Mouse (Mus musculus): ENCODE results near the gene Ubr1. TPM values are rescaled to one million over a fixed set of nuclear protein-coding genes. Genes with fewer than 3 reads are reported as not detected.
"Not testable (repeated sequence)": the region's sequence is repeated elsewhere in the genome, so short reads cannot be mapped to it uniquely, and the experiment has no call there.

The Ubr1 gene
- polyA plus RNA-seq, 1 experiment from 2014 or later, result 25.1 TPM

GRCm38 (mm10) chr2:121006986-121007385 is 36.5 kb upstream of the Ubr1 start:
- WGBS, result 93% methylated on average over 1 of the region's 1 CpGs
- DNase-seq (ENCODE audit: low spot score) (no peak), ATAC-seq (replicated peaks; ENCODE audit: low FRiP score) (no peak)
- Histone ChIP-seq H3K9me3 (ENCODE audit: control insufficient read depth, low read length) (no peaks in the 10 kb centered on the region), H3K27me3 (ENCODE audit: control insufficient read depth, insufficient read depth, low read length) (no peaks in the 10 kb centered on the region), H3K4me3 (ENCODE audit: low read depth, low read length) (no peak overlapping the region), H3K4me2 (ENCODE audit: low read depth, low read length, severe bottlenecking) (no peak overlapping the region), H3K9ac (ENCODE audit: low read length) (no peak overlapping the region), H3K27ac (ENCODE audit: low read depth, low read length) (no peak overlapping the region), H3K36me3 (ENCODE audit: control insufficient read depth, insufficient read depth, low read length) (no peaks in the 10 kb centered on the region), H3K4me1 (replicated peaks; ENCODE audit: control insufficient read depth, insufficient read depth, low read length) (peaks cover 2% of the 10 kb centered on the region; the same call in 1 of the 2 replicates)

GRCm38 (mm10) chr2:121004018-121004811 is 33.7 kb upstream of the Ubr1 start:
- Histone ChIP-seq H3K4me3 (ENCODE audit: low read depth, low read length) (no peak overlapping the region), H3K4me1 (replicated peaks; ENCODE audit: control insufficient read depth, insufficient read depth, low read length) (peaks cover 2% of the 10 kb centered on the region; the same call in 1 of the 2 replicates), H3K27me3 (ENCODE audit: control insufficient read depth, insufficient read depth, low read length) (no peaks in the 10 kb centered on the region), H3K4me2 (ENCODE audit: low read depth, low read length, severe bottlenecking) (no peak overlapping the region), H3K27ac (ENCODE audit: low read depth, low read length) (no peak overlapping the region), H3K9ac (ENCODE audit: low read length) (no peak overlapping the region), H3K9me3 (ENCODE audit: control insufficient read depth, low read length) (no peaks in the 10 kb centered on the region), H3K36me3 (ENCODE audit: control insufficient read depth, insufficient read depth, low read length) (no peaks in the 10 kb centered on the region)
- WGBS, result 84% methylated on average over 7 of the region's 7 CpGs
- ATAC-seq (replicated peaks; ENCODE audit: low FRiP score) (no peak), DNase-seq (ENCODE audit: low spot score) (no peak)

GRCm38 (mm10) chr2:121003586-121003985 is 33.1 kb upstream of the Ubr1 start:
- no peaks in the 10 kb centered on the region for H3K27me3 ChIP-seq (ENCODE audit: control insufficient read depth, insufficient read depth, low read length)
- ATAC-seq (replicated peaks; ENCODE audit: low FRiP score) (no peak), DNase-seq (ENCODE audit: low spot score) (no peak)
- H3K9me3 ChIP-seq (ENCODE audit: control insufficient read depth, low read length), result no peaks in the 10 kb centered on the region
- no peak overlapping the region for H3K4me2 ChIP-seq (ENCODE audit: low read depth, low read length, severe bottlenecking)
- no peak overlapping the region for H3K27ac ChIP-seq (ENCODE audit: low read depth, low read length)
- no peak overlapping the region for H3K4me3 ChIP-seq (ENCODE audit: low read depth, low read length)
- no peaks in the 10 kb centered on the region for H3K4me1 ChIP-seq (replicated peaks; ENCODE audit: control insufficient read depth, insufficient read depth, low read length)
- no peaks in the 10 kb centered on the region for H3K36me3 ChIP-seq (ENCODE audit: control insufficient read depth, insufficient read depth, low read length)
- 75% methylated on average over 2 of the region's 2 CpGs for WGBS
- no peak overlapping the region for H3K9ac ChIP-seq (ENCODE audit: low read length)

GRCm38 (mm10) chr2:120998863-120999262 is 28.3 kb upstream of the Ubr1 start:
- WGBS, result 92% methylated on average over 8 of the region's 8 CpGs

GRCm38 (mm10) chr2:120996607-120997006 is 26.1 kb upstream of the Ubr1 start:
- H3K9ac ChIP-seq (ENCODE audit: low read length); H3K4me2 ChIP-seq (ENCODE audit: low read depth, low read length, severe bottlenecking); ATAC-seq (replicated peaks; ENCODE audit: low FRiP score); H3K9me3 ChIP-seq (ENCODE audit: control insufficient read depth, low read length); H3K36me3 ChIP-seq (ENCODE audit: control insufficient read depth, insufficient read depth, low read length); H3K4me3 ChIP-seq (ENCODE audit: low read depth, low read length); DNase-seq (ENCODE audit: low spot score); H3K27ac ChIP-seq (ENCODE audit: low read depth, low read length); H3K27me3 ChIP-seq (ENCODE audit: control insufficient read depth, insufficient read depth, low read length); H3K4me1 ChIP-seq (replicated peaks; ENCODE audit: control insufficient read depth, insufficient read depth, low read length): not testable (repeated sequence)
- whole genome bisulfite sequencing, result 64% methylated on average over 1 of the region's 1 CpGs

More at GRCm38 (mm10) chr2:120998863-120999262, 28.3 kb upstream of the Ubr1 start:
- ATAC-seq (replicated peaks; ENCODE audit: low FRiP score), result no peak
- Histone ChIP-seq H3K27ac (ENCODE audit: low read depth, low read length) (no peak overlapping the region), H3K36me3 (ENCODE audit: control insufficient read depth, insufficient read depth, low read length) (no peaks in the 10 kb centered on the region), H3K4me1 (replicated peaks; ENCODE audit: control insufficient read depth, insufficient read depth, low read length) (no peaks in the 10 kb centered on the region), H3K9ac (ENCODE audit: low read length) (no peak overlapping the region), H3K27me3 (ENCODE audit: control insufficient read depth, insufficient read depth, low read length) (no peaks in the 10 kb centered on the region), H3K4me3 (ENCODE audit: low read depth, low read length) (no peak overlapping the region), H3K9me3 (ENCODE audit: control insufficient read depth, low read length) (no peaks in the 10 kb centered on the region), H3K4me2 (ENCODE audit: low read depth, low read length, severe bottlenecking) (no peak overlapping the region)
- no peak for DNase-seq (ENCODE audit: low spot score)

GRCm38 (mm10) chr2:120991196-120991595 is 20.7 kb upstream of the Ubr1 start:
- WGBS, result 75% methylated on average over 4 of the region's 4 CpGs
- no peak for DNase-seq (ENCODE audit: low spot score)

GRCm38 (mm10) chr2:120985241-120985640 is 14.7 kb upstream of the Ubr1 start:
- Histone ChIP-seq H3K4me2 (ENCODE audit: low read depth, low read length, severe bottlenecking) (no peak overlapping the region), H3K27me3 (ENCODE audit: control insufficient read depth, insufficient read depth, low read length) (no peaks in the 10 kb centered on the region), H3K9ac (ENCODE audit: low read length) (no peak overlapping the region), H3K4me3 (ENCODE audit: low read depth, low read length) (no peak overlapping the region), H3K36me3 (ENCODE audit: control insufficient read depth, insufficient read depth, low read length) (no peaks in the 10 kb centered on the region), H3K27ac (ENCODE audit: low read depth, low read length) (no peak overlapping the region), H3K4me1 (replicated peaks; ENCODE audit: control insufficient read depth, insufficient read depth, low read length) (no peaks in the 10 kb centered on the region), H3K9me3 (ENCODE audit: control insufficient read depth, low read length) (no peaks in the 10 kb centered on the region)
- WGBS, result 97% methylated on average over 1 of the region's 1 CpGs
- DNase-seq (ENCODE audit: low spot score) (no peak), ATAC-seq (replicated peaks; ENCODE audit: low FRiP score) (no peak)

More at GRCm38 (mm10) chr2:120991196-120991595, 20.7 kb upstream of the Ubr1 start:
- no peak overlapping the region for H3K4me3 ChIP-seq (ENCODE audit: low read depth, low read length)
- no peaks in the 10 kb centered on the region for H3K9me3 ChIP-seq (ENCODE audit: control insufficient read depth, low read length)
- H3K36me3 ChIP-seq (ENCODE audit: control insufficient read depth, insufficient read depth, low read length), result no peaks in the 10 kb centered on the region
- no peak overlapping the region for H3K4me2 ChIP-seq (ENCODE audit: low read depth, low read length, severe bottlenecking)
- no peaks in the 10 kb centered on the region for H3K4me1 ChIP-seq (replicated peaks; ENCODE audit: control insufficient read depth, insufficient read depth, low read length)
- H3K9ac ChIP-seq (ENCODE audit: low read length), result no peak overlapping the region
- H3K27ac ChIP-seq (ENCODE audit: low read depth, low read length), result no peak overlapping the region
- no peaks in the 10 kb centered on the region for H3K27me3 ChIP-seq (ENCODE audit: control insufficient read depth, insufficient read depth, low read length)
- no peak for ATAC-seq (replicated peaks; ENCODE audit: low FRiP score)

GRCm38 (mm10) chr2:120983611-120984010 is 13.1 kb upstream of the Ubr1 start:
- ATAC-seq (replicated peaks; ENCODE audit: low FRiP score) (no peak), DNase-seq (ENCODE audit: low spot score) (no peak)
- Histone ChIP-seq H3K4me2 (ENCODE audit: low read depth, low read length, severe bottlenecking) (no peak overlapping the region), H3K36me3 (ENCODE audit: control insufficient read depth, insufficient read depth, low read length) (no peaks in the 10 kb centered on the region), H3K27me3 (ENCODE audit: control insufficient read depth, insufficient read depth, low read length) (no peaks in the 10 kb centered on the region), H3K27ac (ENCODE audit: low read depth, low read length) (no peak overlapping the region), H3K9me3 (ENCODE audit: control insufficient read depth, low read length) (no peaks in the 10 kb centered on the region), H3K4me1 (replicated peaks; ENCODE audit: control insufficient read depth, insufficient read depth, low read length) (no peaks in the 10 kb centered on the region), H3K9ac (ENCODE audit: low read length) (no peak overlapping the region), H3K4me3 (ENCODE audit: low read depth, low read length) (no peak overlapping the region)
- WGBS, result 7% methylated on average over 2 of the region's 2 CpGs

- no peaks in the 10 kb centered on the region for H3K27me3 ChIP-seq (ENCODE audit: control insufficient read depth, insufficient read depth, low read length)
- H3K27ac ChIP-seq (ENCODE audit: low read depth, low read length), result no peak overlapping the region
- ATAC-seq (replicated peaks; ENCODE audit: low FRiP score) (no peak), DNase-seq (ENCODE audit: low spot score) (no peak)
- H3K4me3 ChIP-seq (ENCODE audit: low read depth, low read length), result no peak overlapping the region
- H3K9ac ChIP-seq (ENCODE audit: low read length), result no peak overlapping the region
- H3K4me2 ChIP-seq (ENCODE audit: low read depth, low read length, severe bottlenecking), result no peak overlapping the region
- H3K36me3 ChIP-seq (ENCODE audit: control insufficient read depth, insufficient read depth, low read length), result no peaks in the 10 kb centered on the region
- H3K4me1 ChIP-seq (replicated peaks; ENCODE audit: control insufficient read depth, insufficient read depth, low read length), result no peaks in the 10 kb centered on the region
- 81% methylated on average over 2 of the region's 2 CpGs for WGBS
- H3K9me3 ChIP-seq (ENCODE audit: control insufficient read depth, low read length), result no peaks in the 10 kb centered on the region
Measured at GRCm38 (mm10) chr2:120980861-120981260, 10.3 kb upstream of the Ubr1 start.
